Mouse (Mus musculus): ENCODE measurements around the gene Jade3. TPM values are rescaled to one million over a fixed set of nuclear protein-coding genes. Genes with fewer than 3 reads are reported as not detected.

The Jade3 gene
- total and polyA plus RNA-seq, 2 experiments from 2014 or later: 2.6 to 8.1 TPM

- no peak overlapping the region for H3K4me2 ChIP-seq (ENCODE audit: low read depth, low read length, poor library complexity, severe bottlenecking)
- no peaks in the 10 kb centered on the region for H3K4me1 ChIP-seq (ENCODE audit: insufficient read depth, low read length)
- no peak for DNase-seq (ENCODE audit: low spot score)
- ATAC-seq (ENCODE audit: low FRiP score): no peak
- H3K27me3 ChIP-seq (ENCODE audit: insufficient read depth, low read length): no peaks in the 10 kb centered on the region
- H3K9ac ChIP-seq (replicated peaks; ENCODE audit: low read length, poor library complexity, severe bottlenecking): no peak overlapping the region
- no peak for TF ChIP-seq CTCF (IDR thresholded peaks at IDR 0.05)
- H3K4me3 ChIP-seq (ENCODE audit: low read depth, low read length): no peak overlapping the region
- H3K27ac ChIP-seq (ENCODE audit: low read depth, low read length): no peak overlapping the region
- H3K9me3 ChIP-seq (ENCODE audit: low read length): no peaks in the 10 kb centered on the region
- 80% methylated on average over 2 of the region's 2 CpGs for WGBS
- H3K36me3 ChIP-seq (ENCODE audit: insufficient read depth, low read length): no peaks in the 10 kb centered on the region
Measured at GRCm38 (mm10) chrX:20418461-20418860, 7.0 kb upstream of the Jade3 start.

DNA sequence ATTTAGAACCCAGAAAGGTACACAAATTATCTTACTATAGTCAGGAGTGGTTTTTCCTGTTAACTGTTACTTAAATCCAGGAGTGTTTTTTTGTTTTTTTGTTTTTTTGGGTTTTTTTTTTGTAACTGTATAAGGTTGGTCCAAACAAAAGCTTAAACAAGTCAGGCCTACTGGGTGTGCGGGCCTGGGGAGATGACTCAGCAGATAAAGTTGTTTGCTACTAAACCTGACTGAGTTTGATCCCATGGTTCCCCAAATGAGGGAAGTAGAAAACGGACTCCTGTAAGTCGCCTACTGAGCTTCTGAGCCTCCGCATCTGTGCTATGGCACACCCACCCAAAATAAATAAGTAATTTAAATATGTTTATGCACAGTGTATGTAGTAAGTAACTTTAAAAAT is 6.0 kb upstream of the Jade3 start:
- no peak for DNase-seq (ENCODE audit: low spot score)

DNA sequence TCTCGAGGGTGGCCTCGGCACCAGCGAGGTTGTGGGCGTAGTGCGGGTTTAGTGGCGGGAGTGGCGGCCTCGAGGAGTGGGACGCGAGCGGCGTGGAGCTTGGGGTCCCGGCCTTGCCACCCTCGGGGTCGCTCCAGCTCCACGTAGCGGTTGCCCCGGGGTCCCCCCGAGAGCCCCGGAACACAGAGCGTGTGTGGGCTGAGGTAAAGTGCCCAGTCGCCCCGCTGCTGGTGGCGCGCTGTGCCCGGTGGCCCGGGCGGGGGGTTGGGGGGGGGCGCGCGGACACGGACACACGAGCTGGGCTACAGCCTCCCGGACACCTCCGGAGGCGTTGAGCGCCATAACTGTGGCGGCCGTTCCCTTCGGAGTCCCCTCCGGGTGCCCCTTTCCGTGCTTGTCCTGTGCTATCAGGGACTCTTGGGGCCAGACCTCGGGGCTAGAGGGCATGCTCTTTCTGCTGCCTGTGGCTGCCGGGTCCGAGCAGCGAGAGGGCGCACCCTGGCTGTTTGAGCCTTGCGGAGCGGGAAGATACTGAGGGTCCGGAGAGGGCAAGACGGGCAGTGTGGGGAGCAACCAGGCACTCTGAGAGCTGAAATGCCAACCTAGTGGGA is 456 bp downstream of the Jade3 start:
- Histone ChIP-seq H3K4me3 (ENCODE audit: low read depth, low read length) (peak overlapping the region; percentile 57), H3K4me1 (ENCODE audit: insufficient read depth, low read length) (no peaks in the 10 kb centered on the region), H3K36me3 (ENCODE audit: insufficient read depth, low read length) (no peaks in the 10 kb centered on the region), H3K27me3 (ENCODE audit: insufficient read depth, low read length) (no peaks in the 10 kb centered on the region), H3K27ac (ENCODE audit: low read depth, low read length) (peak overlapping the region; percentile 74), H3K4me2 (ENCODE audit: low read depth, low read length, poor library complexity, severe bottlenecking) (peak overlapping the region; percentile 52), H3K9ac (replicated peaks; ENCODE audit: low read length, poor library complexity, severe bottlenecking) (peak overlapping the region; percentile 67), H3K9me3 (ENCODE audit: low read length) (no peaks in the 10 kb centered on the region)
- WGBS: 23% methylated on average over 44 of the region's 51 CpGs
- TF ChIP-seq CTCF (IDR thresholded peaks at IDR 0.05): peak; percentile 53
- DNase-seq (ENCODE audit: low spot score) (peak; percentile 3), ATAC-seq (ENCODE audit: low FRiP score) (peak; percentile 49)

More for the DNA sequence above, 6.0 kb upstream of the Jade3 start:
- WGBS: 87% methylated on average over 4 of the region's 4 CpGs
- Histone ChIP-seq H3K4me2 (ENCODE audit: low read depth, low read length, poor library complexity, severe bottlenecking) (no peak overlapping the region), H3K4me3 (ENCODE audit: low read depth, low read length) (no peak overlapping the region), H3K9me3 (ENCODE audit: low read length) (no peaks in the 10 kb centered on the region), H3K9ac (replicated peaks; ENCODE audit: low read length, poor library complexity, severe bottlenecking) (no peak overlapping the region), H3K27ac (ENCODE audit: low read depth, low read length) (no peak overlapping the region), H3K36me3 (ENCODE audit: insufficient read depth, low read length) (no peaks in the 10 kb centered on the region), H3K27me3 (ENCODE audit: insufficient read depth, low read length) (no peaks in the 10 kb centered on the region), H3K4me1 (ENCODE audit: insufficient read depth, low read length) (no peaks in the 10 kb centered on the region)
- ATAC-seq (ENCODE audit: low FRiP score): no peak
- TF ChIP-seq CTCF (IDR thresholded peaks at IDR 0.05): no peak

GRCm38 (mm10) chrX:20483213-20483612 is 57.7 kb downstream of the Jade3 start:
- no peak for TF ChIP-seq CTCF (IDR thresholded peaks at IDR 0.05)
- Histone ChIP-seq H3K36me3 (ENCODE audit: insufficient read depth, low read length) (no peaks in the 10 kb centered on the region), H3K27ac (ENCODE audit: low read depth, low read length) (no peak overlapping the region), H3K4me1 (ENCODE audit: insufficient read depth, low read length) (no peaks in the 10 kb centered on the region), H3K27me3 (ENCODE audit: insufficient read depth, low read length) (no peaks in the 10 kb centered on the region), H3K9ac (replicated peaks; ENCODE audit: low read length, poor library complexity, severe bottlenecking) (no peak overlapping the region), H3K9me3 (ENCODE audit: low read length) (no peaks in the 10 kb centered on the region), H3K4me2 (ENCODE audit: low read depth, low read length, poor library complexity, severe bottlenecking) (no peak overlapping the region), H3K4me3 (ENCODE audit: low read depth, low read length) (no peak overlapping the region)
- DNase-seq (ENCODE audit: low spot score) (no peak), ATAC-seq (ENCODE audit: low FRiP score) (no peak)
- WGBS: 83% methylated on average over 2 of the region's 2 CpGs

DNA sequence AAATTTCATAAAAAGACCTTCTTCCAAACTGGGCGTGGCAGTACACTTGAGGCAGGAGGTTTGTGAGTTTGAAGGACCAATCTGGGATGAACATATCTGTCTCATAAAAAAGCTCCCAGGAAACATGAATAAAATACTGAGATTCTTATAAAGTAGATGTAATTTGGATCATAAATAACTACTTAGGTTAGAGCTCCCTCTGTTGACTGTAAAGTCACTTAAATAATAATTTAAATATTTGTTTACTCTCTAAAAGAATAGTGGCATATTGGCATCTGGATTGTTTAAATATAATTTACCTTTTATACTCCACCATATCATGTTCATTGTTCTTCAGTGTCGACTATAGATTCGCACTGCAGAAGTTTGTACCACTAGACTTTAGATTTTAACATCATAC is 72.2 kb downstream of the Jade3 start:
- no peaks in the 10 kb centered on the region for H3K27me3 ChIP-seq (ENCODE audit: insufficient read depth, low read length)
- H3K36me3 ChIP-seq (ENCODE audit: insufficient read depth, low read length): no peaks in the 10 kb centered on the region; the same call in 1 of the 2 replicates
- H3K4me3 ChIP-seq (ENCODE audit: low read depth, low read length): no peak overlapping the region
- no peak overlapping the region for H3K4me2 ChIP-seq (ENCODE audit: low read depth, low read length, poor library complexity, severe bottlenecking)
- ATAC-seq (ENCODE audit: low FRiP score): no peak
- WGBS: 89% methylated on average over 3 of the region's 3 CpGs
- H3K9me3 ChIP-seq (ENCODE audit: low read length): no peaks in the 10 kb centered on the region
- peak; percentile 0 for DNase-seq (ENCODE audit: low spot score)
- H3K27ac ChIP-seq (ENCODE audit: low read depth, low read length): no peak overlapping the region
- H3K9ac ChIP-seq (replicated peaks; ENCODE audit: low read length, poor library complexity, severe bottlenecking): no peak overlapping the region
- TF ChIP-seq CTCF (IDR thresholded peaks at IDR 0.05): no peak
- no peaks in the 10 kb centered on the region for H3K4me1 ChIP-seq (ENCODE audit: insufficient read depth, low read length)

DNA sequence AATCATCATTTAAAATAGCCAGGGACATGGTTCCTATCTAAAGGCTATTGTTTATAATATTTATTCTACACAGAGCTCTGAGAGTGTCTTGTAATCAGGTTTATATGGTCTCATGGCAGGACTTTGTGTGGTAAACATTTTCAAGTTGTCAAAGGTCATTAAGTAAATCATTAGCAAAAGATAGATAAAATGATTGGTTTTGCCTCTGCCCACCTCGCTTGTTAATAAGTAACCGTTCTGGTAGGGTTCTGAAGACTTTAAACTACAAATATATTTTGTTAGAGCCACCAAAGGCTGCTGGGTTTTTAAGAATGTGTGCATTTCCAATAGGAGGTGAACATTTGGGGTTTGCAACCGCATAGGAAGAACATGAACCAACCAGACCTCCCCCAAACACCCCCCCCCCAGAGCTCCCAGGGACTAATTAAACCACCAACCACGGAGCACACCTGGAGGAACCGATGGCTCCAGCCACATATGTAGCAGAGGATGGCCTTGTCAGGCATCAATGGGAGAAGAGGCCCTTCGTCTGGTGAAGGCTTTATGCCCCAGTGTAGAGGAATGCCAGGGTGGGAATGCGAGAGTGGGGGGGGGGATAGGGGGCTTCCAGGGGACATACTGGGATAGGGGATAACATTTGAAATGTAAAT is 94.9 kb downstream of the Jade3 start:
- H3K4me3 ChIP-seq (ENCODE audit: low read depth, low read length): no peak overlapping the region
- TF ChIP-seq CTCF (IDR thresholded peaks at IDR 0.05): no peak

More for the DNA sequence above, 94.9 kb downstream of the Jade3 start:
- H3K4me1 ChIP-seq (ENCODE audit: insufficient read depth, low read length): no peaks in the 10 kb centered on the region
- no peaks in the 10 kb centered on the region for H3K9me3 ChIP-seq (ENCODE audit: low read length)
- WGBS: 84% methylated on average over 7 of the region's 7 CpGs
- ATAC-seq (ENCODE audit: low FRiP score) (no peak), DNase-seq (ENCODE audit: low spot score) (no peak)
- H3K9ac ChIP-seq (replicated peaks; ENCODE audit: low read length, poor library complexity, severe bottlenecking): no peak overlapping the region
- H3K27ac ChIP-seq (ENCODE audit: low read depth, low read length): no peak overlapping the region
- H3K27me3 ChIP-seq (ENCODE audit: insufficient read depth, low read length): no peaks in the 10 kb centered on the region
- H3K4me2 ChIP-seq (ENCODE audit: low read depth, low read length, poor library complexity, severe bottlenecking): no peak overlapping the region
- H3K36me3 ChIP-seq (ENCODE audit: insufficient read depth, low read length): no peaks in the 10 kb centered on the region

Measured in midbrain, postnatal 0 days (tissue).